Mouse (Mus musculus) G1E (cell line): ENCODE data around the gene Cideb.

Experiments
- CTCF ChIP-seq: IDR thresholded peaks from 2 replicates; pipeline ENCODE4 v1.5.1; 2012; ENCODE audit warnings: low read depth, low read length, inconsistent platforms, mixed read lengths
- GATA1 ChIP-seq: IDR thresholded peaks from 2 replicates; pipeline ENCODE4 v1.6.1; 2012; ENCODE audit warnings: borderline replicate concordance, low read length, inconsistent platforms, mixed read lengths
- GATA2 ChIP-seq: IDR thresholded peaks from 2 replicates; pipeline ENCODE4 v1.6.1; 2012; ENCODE audit warnings: low read depth, low read length, inconsistent platforms, borderline replicate concordance
- POLR2AphosphoS5 ChIP-seq: IDR thresholded peaks from 2 replicates; pipeline ENCODE4 v1.6.1; 2012; ENCODE audit warnings: low read depth, low read length, inconsistent platforms; ENCODE audit not compliant: insufficient replicate concordance
- TAL1 ChIP-seq: conservative IDR thresholded peaks from 2 replicates; pipeline ENCODE4 v1.6.1; 2012; ENCODE audit warnings: low read depth, low read length, inconsistent platforms, mixed read lengths

- TF ChIP-seq CTCF: no peak
- no peak for TF ChIP-seq GATA1
- no peak for TF ChIP-seq POLR2AphosphoS5
- no peak for TF ChIP-seq GATA2
- no peak for TF ChIP-seq TAL1
Measured at GRCm38 (mm10) chr14:55793946-55794345, 35.7 kb upstream of the Cideb start.
